Mouse (Mus musculus): ENCODE results near the gene Tph1.

The Tph1 gene

DNA sequence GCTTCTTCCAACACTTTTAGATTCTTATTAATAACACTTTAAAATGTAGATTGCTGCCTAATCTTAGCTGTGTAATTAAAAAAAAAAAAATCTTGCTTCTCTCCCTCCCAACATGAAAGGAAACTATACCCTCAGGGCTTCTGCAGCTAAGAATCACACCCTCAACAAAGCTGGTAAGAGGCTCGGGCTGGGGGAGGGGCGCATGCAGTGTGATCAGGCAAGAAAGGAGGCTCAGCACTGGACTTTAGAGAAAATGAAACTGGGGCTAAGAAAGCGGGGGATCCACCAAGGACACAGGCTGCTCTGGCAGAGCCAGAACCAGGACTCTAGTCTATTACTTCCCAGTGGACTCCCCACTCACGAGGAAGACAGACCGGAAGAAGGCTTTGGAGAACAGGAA, 71.2 kb downstream of the Tph1 start:
- no peak for DNase-seq (ENCODE audit: low spot score in 2 of 2)

DNA sequence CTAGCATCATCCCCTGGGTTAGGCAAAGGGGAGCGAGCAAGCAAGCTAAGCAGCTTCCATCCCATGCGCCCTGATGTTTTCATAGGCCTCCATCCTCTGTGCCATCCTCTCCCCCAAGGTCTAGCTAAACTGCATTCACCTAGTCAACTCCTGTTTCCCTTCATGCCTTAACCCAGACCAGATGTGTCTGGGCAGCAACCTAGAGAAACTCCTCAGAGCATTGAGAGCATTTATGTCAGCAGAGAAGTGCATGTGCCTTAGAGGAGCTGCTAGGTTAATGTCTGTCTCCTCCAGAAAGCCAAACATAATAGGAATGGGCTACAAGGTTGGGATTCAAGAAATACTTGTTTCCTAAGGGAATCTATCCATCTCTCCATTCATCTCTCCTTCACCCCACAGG, 75.3 kb downstream of the Tph1 start:
- no peak for DNase-seq (ENCODE audit: low spot score in 2 of 2)

Measured in spleen, postnatal 10 days (tissue).